Mouse (Mus musculus): ENCODE results near the gene 4930415O20Rik.

- TF ChIP-seq CTCF (IDR thresholded peaks at IDR 0.05; ENCODE audit: control insufficient read depth, insufficient read depth, insufficient read length) (no peak), MYOD1 (IDR thresholded peaks at IDR 0.05; ENCODE audit: control insufficient read depth, insufficient read length, low read depth) (peak; percentile 0), CEBPB (IDR thresholded peaks at IDR 0.05; ENCODE audit: low read depth) (no peak)
These were observed 64.6 kb downstream of the 4930415O20Rik start for GRCm38 (mm10) chr15:98635291-98635841.

All from C2C12 (cell line).